Mouse (Mus musculus) cerebellum, postnatal 10 days (tissue): ENCODE results near the gene Car3.

Source experiments
- DNase-seq, 2 experiments: peaks; one replicate each; pipeline ENCODE4 v3.0.0; 2021; ENCODE audit warnings: mixed read lengths in 2 of 2

Gene Car3

GRCm38 (mm10) chr3:14876325-14876918 is 13.1 kb downstream of the Car3 start:
- no peak for DNase-seq

GRCm38 (mm10) chr3:14877251-14877909 is 14.1 kb downstream of the Car3 start:
- no peak for DNase-seq

- DNase-seq = no peak
These were observed 15.5 kb downstream of the Car3 start for GRCm38 (mm10) chr3:14878749-14879223.

GRCm38 (mm10) chr3:14879293-14879692 is 16.0 kb downstream of the Car3 start:
- no peak for DNase-seq

DNA sequence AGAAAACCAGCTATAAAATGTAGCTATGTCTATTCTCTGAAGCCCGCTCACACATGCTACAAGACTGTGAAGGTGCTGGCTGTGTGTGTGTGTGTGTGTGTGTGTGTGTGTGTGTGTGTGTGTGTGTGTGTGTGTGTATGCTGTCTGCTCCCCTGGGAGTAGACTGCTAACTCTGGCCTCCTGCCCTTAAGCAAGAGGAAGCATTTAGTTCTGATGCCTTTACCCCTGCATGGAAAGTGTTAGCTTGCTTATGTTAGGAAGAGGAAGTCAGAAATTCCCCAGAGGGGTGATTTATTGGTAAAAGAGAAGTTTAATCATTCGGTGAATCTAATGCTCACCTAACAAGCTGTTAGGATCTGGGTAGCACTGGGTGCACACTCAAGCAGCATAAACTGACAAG is 17.0 kb downstream of the Car3 start:
- no peak for DNase-seq

GRCm38 (mm10) chr3:14882005-14882404 is 18.7 kb downstream of the Car3 start:
- DNase-seq = no peak

- DNase-seq = no peak
These were observed 19.4 kb downstream of the Car3 start for GRCm38 (mm10) chr3:14882756-14883155.

DNA sequence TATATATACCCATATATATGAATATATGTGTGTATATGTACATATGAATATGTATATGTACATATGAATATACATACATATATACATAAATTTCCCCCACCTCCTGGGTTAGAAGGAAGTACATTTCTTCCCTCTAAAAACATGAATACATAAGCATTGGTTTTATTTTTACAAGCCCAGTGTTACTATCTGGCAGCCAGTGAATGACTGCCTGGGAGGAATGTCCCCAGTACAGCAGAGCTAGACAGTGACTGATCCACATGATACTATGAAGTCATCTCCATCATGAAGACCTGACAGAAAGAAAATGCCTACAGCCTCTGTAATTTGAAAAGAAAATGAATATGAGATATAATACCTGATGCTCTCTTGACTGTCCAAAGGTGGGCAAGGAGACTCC is 21.5 kb downstream of the Car3 start:
- no peak for DNase-seq

DNA sequence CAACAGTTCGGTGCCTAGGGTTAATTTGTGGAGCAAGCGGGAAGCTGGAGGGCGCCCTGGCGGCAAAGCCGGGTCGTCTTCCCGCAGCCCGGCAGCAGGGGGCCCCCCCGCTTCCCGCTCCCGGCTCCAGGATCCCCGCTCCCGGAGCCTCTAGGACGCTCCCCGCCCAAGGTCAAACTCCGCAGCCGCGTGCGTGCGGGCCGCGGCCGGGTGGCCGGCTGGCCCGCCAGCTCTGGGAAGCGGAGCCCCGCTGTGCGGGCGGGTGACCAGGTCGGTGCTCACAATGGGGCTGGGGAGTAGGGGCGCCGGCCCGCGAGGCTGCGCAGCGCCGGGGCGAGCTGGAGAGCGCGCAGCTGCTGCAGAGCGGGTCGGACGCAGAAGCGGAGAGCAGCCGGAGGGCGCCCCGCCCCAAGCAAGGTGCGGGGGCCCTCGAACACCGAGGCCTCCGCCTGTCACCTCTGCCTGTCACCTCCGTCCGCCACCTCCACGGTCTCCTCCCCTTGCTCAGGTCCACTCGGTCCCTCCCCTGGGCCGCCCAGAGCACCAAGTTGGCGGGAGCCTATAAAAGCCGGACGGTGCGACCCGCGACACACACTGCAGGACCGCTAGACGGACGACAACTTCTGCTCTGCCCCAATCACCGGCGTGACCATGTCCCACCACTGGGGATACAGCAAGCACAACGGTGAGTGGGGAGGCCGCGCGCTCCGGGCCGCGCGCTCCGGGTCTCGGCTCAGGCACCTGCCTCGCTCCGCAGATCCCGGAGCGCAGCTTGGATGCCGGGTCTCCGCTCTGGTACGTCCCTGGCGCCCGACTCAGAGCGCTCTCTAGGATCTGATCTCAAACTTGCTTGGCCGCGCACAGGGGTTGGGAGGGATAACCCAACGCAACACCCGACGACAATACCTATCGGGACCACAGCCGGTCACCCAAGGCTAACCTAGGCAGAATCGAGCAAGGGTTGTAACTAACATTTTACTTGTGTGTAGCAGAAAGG is 23.1 kb downstream of the Car3 start, which contains the start of gene Car2:
Car2 (plus strand) TSS at position 172 of the 997 bp plus-strand sequence.
- peak; percentile 68 to 82 for DNase-seq

DNA sequence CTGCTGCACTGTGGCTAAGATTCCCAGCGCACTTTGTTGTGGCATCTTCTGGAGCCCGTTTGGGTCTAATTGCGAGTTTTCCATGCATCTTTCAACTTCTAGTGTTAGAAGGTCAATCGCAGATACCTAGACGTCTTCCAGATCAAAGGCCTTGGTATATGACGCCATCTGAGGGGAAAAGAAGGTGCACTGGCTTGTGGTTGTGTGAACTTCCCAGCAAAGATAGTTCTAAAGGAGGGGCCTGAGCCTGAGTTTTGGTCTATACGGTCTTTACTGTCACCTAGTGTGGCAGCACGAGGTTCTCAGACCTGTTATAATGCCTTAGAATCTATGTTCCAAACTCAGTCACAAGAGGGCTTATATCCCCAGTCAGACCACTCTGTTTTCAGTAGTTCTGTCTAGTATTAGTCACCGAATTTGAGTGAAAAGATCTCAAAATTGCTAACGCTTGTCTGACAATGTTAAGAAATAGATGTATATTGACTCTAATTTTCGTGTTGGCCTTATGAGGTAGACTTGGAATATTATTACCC is 23.9 kb downstream of the Car3 start:
- DNase-seq = no peak

DNA sequence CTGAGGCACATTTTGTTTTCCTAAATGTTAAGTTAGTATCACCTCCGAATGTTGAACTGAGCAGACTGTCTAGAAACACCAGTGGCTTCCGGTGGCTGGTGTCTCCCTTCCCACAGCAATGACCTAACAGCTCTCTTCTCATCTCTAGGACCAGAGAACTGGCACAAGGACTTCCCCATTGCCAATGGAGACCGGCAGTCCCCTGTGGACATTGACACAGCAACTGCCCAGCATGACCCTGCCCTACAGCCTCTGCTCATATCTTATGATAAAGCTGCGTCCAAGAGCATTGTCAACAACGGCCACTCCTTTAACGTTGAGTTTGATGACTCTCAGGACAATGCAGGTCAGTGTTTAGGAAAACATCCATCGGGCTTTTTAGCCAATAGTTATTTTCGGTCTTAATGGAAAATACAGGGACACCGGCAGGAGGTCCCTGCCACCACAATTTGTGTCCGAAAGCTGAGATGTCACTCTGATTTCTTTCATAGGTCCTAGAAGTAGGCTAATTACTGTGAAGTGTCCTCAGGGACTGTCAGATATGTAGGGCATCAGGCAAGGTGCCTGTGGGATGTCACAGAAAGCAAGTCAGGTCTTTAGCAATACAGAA is 24.5 kb downstream of the Car3 start:
- no peak for DNase-seq

- DNase-seq = no peak
These were observed 25.2 kb downstream of the Car3 start for GRCm38 (mm10) chr3:14888549-14888948.

GRCm38 (mm10) chr3:14889085-14889484 is 25.8 kb downstream of the Car3 start:
- DNase-seq = no peak

- DNase-seq = no peak
These were observed 26.6 kb downstream of the Car3 start for GRCm38 (mm10) chr3:14889716-14890409.

GRCm38 (mm10) chr3:14892991-14893390 is 29.7 kb downstream of the Car3 start:
- DNase-seq = no peak

DNA sequence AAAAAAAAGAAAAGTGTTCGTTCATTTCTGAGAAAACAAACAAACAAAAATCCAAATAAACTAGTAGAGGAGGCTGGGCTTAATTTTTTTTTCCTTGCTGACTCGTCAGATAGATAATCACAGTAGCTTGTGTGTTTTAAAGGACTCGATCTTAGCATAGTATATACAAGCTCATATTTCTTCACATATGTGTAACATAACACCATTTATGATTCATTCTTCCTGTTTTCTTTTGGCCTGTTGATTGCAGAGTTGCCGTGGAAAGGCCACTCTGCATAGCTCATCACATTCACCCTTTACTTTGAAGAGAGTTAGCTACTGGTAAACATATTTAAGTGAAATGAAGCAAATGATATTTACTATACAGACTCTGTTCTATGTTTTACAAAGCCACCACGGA is 30.4 kb downstream of the Car3 start:
- no peak for DNase-seq

DNA sequence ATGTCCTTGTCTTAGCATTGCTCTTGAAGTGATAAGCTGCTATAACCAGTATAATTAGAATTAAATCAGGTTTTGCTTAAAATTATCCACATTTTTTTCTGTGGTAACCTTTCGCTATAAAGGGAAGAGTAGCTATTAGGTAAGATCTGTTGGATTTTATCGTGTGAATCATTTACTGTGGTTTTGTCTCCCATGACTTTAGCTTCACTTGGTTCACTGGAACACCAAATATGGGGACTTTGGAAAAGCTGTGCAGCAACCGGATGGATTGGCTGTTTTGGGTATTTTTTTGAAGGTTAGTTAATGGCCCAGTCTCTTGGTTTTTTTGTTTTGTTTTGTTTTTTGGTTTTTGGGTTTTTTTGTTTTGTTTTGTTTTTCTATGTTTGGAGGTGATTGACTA is 32.0 kb downstream of the Car3 start:
- no peak for DNase-seq

DNA sequence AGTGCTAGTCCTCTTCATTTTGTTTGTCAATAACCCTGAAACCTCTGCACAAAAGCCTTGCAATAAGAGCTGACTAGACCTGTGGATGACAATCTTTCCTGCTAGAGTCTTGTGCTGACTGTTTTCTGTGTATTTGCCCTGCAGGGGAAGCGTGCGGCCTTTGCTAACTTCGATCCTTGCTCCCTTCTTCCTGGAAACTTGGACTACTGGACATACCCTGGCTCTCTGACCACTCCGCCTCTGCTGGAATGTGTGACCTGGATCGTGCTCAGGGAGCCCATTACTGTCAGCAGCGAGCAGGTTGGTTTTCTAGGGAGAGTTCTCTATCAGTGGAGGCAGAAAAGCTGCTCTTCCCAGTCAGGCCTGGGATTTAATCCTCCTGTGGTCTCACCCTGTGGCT is 34.5 kb downstream of the Car3 start:
- DNase-seq = no peak

GRCm38 (mm10) chr3:14903380-14903779 is 40.1 kb downstream of the Car3 start:
- no peak for DNase-seq

GRCm38 (mm10) chr3:14904165-14904564 is 40.9 kb downstream of the Car3 start:
- no peak for DNase-seq

DNA sequence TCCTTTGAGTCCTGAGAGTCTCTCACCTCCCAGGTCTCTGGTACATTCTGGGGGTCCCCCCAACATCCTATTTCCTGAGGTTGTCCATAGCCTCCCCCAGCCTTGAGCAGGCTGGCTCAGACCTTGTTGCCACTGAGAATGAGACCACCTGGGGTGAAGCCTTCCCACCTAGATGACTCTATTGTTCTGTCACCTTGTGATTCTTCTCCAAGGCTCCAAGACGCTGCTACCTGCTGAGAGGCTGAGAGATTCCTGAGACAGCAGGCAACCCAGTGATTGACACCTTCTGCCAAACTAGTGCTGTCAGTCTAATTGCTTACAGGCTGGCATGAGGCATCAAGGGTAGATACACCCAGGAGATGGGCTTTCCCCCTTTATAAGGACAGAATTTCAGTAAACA is 44.0 kb downstream of the Car3 start:
- DNase-seq = no peak

GRCm38 (mm10) chr3:14911992-14912582 is 48.8 kb downstream of the Car3 start:
- no peak for DNase-seq
